Mouse (Mus musculus) embryonic facial prominence, embryonic 10.5 days (tissue): ENCODE data around the gene Gm4969. TPM values are rescaled to one million over a fixed set of nuclear protein-coding genes. Genes with fewer than 3 reads are reported as not detected.
"Not testable (repeated sequence)": the region's sequence is repeated elsewhere in the genome, so short reads cannot be mapped to it uniquely, and the experiment has no call there.

Experiments used
- DNase-seq: peaks from one replicate; pipeline ENCODE4 v3.0.0-alpha.2; 2017; ENCODE audit warnings: low spot score
- H3K27ac ChIP-seq: fragments of 300-500 bp; sonication (generic); replicated peaks from 2 replicates; pipeline ENCODE4 v1.5.1; 2016; ENCODE audit warnings: mild to moderate bottlenecking
- H3K27me3 ChIP-seq: fragments of 300-500 bp; sonication (generic); replicated peaks from 2 replicates; pipeline ENCODE4 v1.6.1; 2016; ENCODE audit warnings: low read depth, mild to moderate bottlenecking; ENCODE audit not compliant: poor library complexity, severe bottlenecking
- H3K36me3 ChIP-seq: fragments of 300-500 bp; sonication (generic); replicated peaks from 2 replicates; pipeline ENCODE4 v1.6.1; 2016; ENCODE audit warnings: mild to moderate bottlenecking, moderate library complexity
- H3K4me1 ChIP-seq: fragments of 300-500 bp; sonication (generic); 2 replicates; pipeline ENCODE4 v1.6.1; 2016
- H3K4me3 ChIP-seq: fragments of 300-500 bp; sonication (generic); 2 replicates; pipeline ENCODE4 v1.5.1; 2016; ENCODE audit warnings: mild to moderate bottlenecking, moderate library complexity
- H3K9me3 ChIP-seq: fragments of 300-500 bp; sonication (generic); 2 replicates; pipeline ENCODE4 v1.6.1; 2016; ENCODE audit warnings: mild to moderate bottlenecking
- WGBS: fragments of 180-500 bp; shearing (Covaris S2); methylation state at CpG from one replicate; pipeline ENCODE4 v1.1.7; 2016; 5-methylcytosine and 5-hydroxymethylcytosine counted together
- polyA plus RNA-seq: library from polyadenylated mRNA; unstranded; fragments of >200 nt; fragmentation: Nextera tagmentation; extraction: Ambion mirVana; gene quantifications from 2 replicates; pipeline ENCODE4 v1.2.1, GENCODE M21; 2016

Gene Gm4969
- polyA plus RNA-seq, 1 experiment from 2014 or later: 1.9 TPM

DNA sequence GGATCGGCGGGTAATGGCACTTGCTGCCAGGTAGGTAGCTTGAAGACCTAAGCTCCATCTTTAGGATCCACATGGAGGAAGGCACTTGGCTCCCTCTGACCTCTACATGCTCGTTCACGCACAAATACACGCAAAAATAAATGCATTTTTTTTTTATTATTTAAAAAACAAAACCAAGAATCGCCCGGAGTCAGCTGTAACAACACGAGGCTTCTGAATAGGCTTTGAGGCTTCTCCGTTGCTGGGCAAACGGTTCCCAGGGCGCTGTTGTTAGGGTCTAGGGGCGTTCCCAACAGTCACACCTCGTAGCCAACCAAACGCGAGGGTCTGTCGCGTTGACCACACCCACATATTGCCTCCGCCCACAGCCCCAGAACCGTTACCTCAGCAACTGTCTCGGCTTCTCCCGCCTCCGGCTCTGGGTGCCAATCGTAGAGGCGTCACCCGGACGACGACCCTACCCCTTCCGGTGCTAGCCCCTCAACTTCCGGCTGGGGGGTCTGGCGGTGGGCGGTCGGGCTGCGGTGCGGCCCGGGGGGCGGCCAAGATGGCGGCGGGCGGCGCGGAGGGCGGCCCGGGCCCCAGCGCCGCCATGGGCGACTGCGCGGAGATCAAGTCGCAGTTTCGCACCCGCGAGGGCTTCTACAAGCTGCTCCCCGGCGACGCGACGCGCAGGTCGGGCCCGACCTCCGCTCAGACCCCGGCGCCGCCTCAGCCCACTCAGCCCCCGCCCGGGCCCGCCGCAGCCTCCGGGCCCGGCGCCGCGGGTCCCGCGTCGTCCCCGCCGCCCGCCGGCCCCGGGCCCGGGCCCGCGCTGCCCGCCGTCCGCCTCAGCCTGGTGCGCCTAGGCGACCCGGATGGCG, 42.2 kb downstream of the Gm4969 start, which contains the start of gene Dmwd:
Gene Dmwd (plus strand): TSS at position 505 of the 863 bp plus-strand sequence.
- H3K27ac ChIP-seq: peak within 1 kb of the TSS; percentile 93
- no peaks in the 10 kb centered on the region for H3K27me3 ChIP-seq
- H3K4me3 ChIP-seq: peak within 1 kb of the TSS; percentile 99
- no peaks in the 10 kb centered on the region for H3K9me3 ChIP-seq
- peaks cover 35% of the 10 kb centered on the region for H3K36me3 ChIP-seq
- H3K4me1 ChIP-seq: peaks cover 25% of the 10 kb centered on the region
- WGBS: under 1% methylated on average over 91 of the region's 91 CpGs
- DNase-seq: peak; percentile 99

DNA sequence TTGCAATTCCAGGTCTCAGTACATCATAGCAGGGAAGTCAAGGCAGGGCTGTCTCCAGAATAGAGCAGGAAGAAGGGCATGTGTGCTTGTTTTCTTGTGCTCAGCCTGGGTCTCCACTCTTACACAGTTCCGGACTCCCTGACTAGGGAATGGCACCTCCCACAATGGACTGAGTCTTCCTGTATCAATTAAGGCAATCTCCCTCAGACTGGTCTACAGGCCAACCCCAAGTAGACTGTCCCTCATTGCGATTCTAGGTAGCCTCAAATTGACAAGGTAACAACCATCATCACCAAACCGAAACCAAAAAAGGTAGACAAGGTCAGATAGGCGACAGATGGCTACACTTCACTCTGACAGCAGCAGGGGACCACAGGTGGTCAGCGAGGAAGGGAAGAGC, 42.9 kb downstream of the Gm4969 start:
- no peak for DNase-seq
- Histone ChIP-seq H3K4me1 (peaks cover 25% of the 10 kb centered on the region), H3K27me3 (no peaks in the 10 kb centered on the region), H3K36me3 (peaks cover 28% of the 10 kb centered on the region), H3K4me3 (peak overlapping the region; percentile 99), H3K27ac (0 out of 2 replicates have a peak overlapping the region, but pooled peaks have one; percentile 40), H3K9me3 (no peaks in the 10 kb centered on the region)
- 54% methylated on average over 5 of the region's 5 CpGs for WGBS

DNA sequence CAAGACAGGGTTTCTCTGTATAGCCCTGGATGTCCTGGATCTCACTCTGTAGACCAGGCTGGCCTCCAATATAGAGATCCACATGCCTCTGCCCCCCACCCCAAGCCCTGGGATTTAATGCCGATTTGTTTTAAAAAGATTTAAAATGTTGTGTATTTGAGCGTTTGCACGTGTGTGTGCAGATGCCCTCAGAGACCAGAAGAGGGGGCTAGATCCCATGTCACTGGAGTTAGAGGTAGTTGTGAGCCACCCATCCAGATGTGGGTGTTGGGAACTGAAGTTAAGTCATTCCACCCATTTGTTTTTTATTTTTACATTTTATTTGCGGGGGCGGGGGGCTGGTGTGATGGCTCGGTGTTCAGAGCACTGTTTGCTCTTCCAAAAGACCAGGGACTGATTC, 43.7 kb downstream of the Gm4969 start:
- WGBS: 94% methylated on average over 6 of the region's 6 CpGs
- Histone ChIP-seq H3K27ac (no peak overlapping the region), H3K4me1 (peaks cover 25% of the 10 kb centered on the region), H3K27me3 (no peaks in the 10 kb centered on the region), H3K4me3 (peak overlapping the region; percentile 99; the same call in 1 of the 2 replicates), H3K9me3 (no peaks in the 10 kb centered on the region), H3K36me3 (peaks cover 20% of the 10 kb centered on the region)
- no peak for DNase-seq

DNA sequence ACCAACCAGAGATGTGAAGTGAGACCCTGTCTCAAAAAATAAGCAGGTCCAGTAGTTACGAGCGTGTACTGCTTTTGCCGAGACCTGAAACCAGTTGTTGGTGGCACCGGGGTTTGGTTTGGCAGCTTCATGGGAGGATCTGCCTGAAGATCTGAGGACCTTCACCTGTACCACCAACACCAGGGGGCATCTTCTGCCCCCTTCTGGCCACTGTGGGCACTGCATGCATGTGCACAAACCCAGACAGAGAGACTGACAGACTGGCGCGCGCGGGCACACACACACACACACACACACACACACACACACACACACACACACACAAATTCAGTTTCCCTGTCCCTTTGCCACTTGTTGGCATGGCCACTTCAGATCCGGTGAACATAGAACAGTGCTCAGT, 44.7 kb downstream of the Gm4969 start:
- WGBS: 87% methylated on average over 9 of the region's 9 CpGs
- H3K36me3 ChIP-seq: peaks cover 10% of the 10 kb centered on the region
- no peaks in the 10 kb centered on the region for H3K27me3 ChIP-seq
- H3K9me3 ChIP-seq: no peaks in the 10 kb centered on the region
- H3K4me3 ChIP-seq: no peak overlapping the region
- peak; percentile 54 for DNase-seq
- no peak overlapping the region for H3K27ac ChIP-seq
- peaks cover 25% of the 10 kb centered on the region for H3K4me1 ChIP-seq

DNA sequence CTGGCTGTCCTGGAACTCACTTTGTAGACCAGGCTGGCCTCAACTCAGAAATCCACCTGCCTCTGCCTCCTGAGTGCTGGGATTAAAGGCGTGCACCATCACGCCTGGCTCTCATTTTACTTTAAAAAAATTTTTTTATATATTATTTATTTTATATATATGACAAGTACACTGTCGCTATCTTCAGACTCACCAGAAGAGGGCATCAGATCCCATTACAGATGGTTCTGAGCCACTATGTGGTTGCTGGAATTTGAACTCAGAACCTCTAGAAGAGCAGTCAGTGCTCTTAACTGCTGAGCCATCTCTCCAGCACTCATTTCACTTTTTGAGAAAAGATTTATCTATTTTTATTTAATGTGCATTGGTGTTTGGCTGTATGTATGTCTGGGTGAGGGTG, 47.1 kb downstream of the Gm4969 start:
- WGBS: 55% methylated on average over 3 of the region's 3 CpGs
- peaks cover 22% of the 10 kb centered on the region for H3K27me3 ChIP-seq
- not testable (repeated sequence) for H3K9me3 ChIP-seq, H3K27ac ChIP-seq, DNase-seq, H3K36me3 ChIP-seq, H3K4me3 ChIP-seq, H3K4me1 ChIP-seq

DNA sequence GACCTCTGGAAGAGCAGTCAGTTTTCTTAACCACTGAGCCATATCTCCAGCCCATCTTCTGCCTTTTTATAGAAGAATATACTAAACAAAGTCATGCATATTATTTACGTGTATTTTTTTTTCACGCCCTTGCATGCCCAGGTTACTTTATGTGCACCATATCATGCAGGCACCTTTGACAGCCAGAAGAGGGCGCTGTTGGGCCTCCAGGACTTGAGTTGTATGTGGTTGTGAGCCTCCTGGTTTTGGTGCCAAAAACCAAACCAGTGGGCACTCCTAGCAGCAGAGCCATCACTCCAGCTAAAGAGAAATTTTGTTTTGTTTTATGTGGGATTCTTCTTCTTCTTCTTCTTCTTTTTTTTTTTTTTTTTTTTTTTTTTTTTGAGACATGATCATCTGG, 48.7 kb downstream of the Gm4969 start:
- Histone ChIP-seq H3K9me3 (peaks cover 10% of the 10 kb centered on the region), H3K36me3 (no peaks in the 10 kb centered on the region), H3K27me3 (peaks cover 37% of the 10 kb centered on the region), H3K27ac (no peak overlapping the region), H3K4me3 (no peak overlapping the region), H3K4me1 (no peaks in the 10 kb centered on the region)
- DNase-seq: no peak
- 54% methylated on average over 3 of the region's 3 CpGs for WGBS

DNA sequence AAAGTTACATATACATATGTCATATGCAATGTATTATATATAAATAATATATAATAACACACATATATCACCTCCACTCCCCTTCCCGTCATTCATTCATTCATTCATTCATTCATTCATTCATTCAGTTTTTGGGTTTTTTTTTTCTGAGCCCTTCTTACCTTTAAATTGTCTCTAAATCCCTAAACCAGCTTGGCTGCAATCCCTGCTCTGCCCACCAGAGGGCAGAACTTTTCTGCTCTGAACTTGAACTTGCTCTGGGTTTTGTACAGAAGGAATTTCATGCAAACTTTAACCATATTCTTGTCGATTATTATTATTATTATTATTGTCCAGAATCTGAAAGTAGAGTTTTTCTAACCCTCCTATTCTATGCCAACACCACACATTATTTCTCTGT, 49.5 kb downstream of the Gm4969 start:
- WGBS: 7% methylated on average over 2 of the region's 2 CpGs
- H3K36me3 ChIP-seq: no peaks in the 10 kb centered on the region
- H3K9me3 ChIP-seq: peaks cover 10% of the 10 kb centered on the region
- peak; percentile 75 for DNase-seq
- H3K27me3 ChIP-seq: peaks cover 43% of the 10 kb centered on the region
- H3K4me3 ChIP-seq: no peak overlapping the region
- no peak overlapping the region for H3K27ac ChIP-seq
- H3K4me1 ChIP-seq: no peaks in the 10 kb centered on the region

DNA sequence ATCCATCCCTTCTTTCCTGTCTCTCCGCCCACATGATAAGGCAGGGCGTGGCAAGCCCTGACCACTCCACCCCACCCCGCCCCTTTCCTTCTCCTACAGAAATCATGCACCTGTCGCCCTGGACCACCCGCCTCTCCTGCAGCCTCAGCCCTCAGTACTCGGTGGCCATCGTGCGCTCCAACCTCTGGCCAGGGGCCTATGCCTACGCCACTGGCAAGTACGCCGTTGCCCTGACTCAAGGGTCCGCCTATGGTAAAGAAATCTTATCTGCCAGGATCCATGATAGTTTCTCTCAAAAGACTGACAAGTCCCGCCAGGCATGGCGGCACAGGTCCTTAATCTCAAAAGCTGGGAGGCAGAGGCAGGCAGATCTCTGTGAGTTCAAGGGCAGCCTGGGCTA, 50.2 kb downstream of the Gm4969 start:
- 68% methylated on average over 14 of the region's 14 CpGs for WGBS
- DNase-seq: no peak
- Histone ChIP-seq H3K9me3 (peaks cover 10% of the 10 kb centered on the region), H3K27ac (no peak overlapping the region), H3K4me1 (no peaks in the 10 kb centered on the region), H3K27me3 (peaks cover 43% of the 10 kb centered on the region), H3K4me3 (no peak overlapping the region), H3K36me3 (no peaks in the 10 kb centered on the region)

DNA sequence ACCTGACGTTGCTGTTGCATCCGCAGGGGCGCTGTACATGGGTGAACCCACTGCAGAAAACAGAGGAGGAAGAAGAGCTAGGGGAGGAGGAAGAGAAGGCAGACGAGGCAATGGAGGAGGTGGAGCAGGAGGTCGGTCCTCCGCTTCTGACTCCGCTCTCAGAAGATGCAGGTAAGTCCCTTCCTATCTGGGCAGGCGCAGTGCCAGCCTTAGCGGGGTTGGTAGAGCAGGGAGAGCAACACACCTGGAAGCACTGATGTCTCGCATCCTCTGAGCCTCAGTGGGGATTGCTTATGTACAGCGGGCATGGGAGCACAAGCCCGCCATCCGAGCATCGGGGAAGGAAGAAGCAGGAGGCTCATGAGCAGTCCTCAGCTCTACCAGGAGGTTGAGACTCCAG, 51.1 kb downstream of the Gm4969 start:
- peaks cover 43% of the 10 kb centered on the region for H3K27me3 ChIP-seq
- no peak for DNase-seq
- WGBS: 43% methylated on average over 14 of the region's 14 CpGs
- H3K27ac ChIP-seq: no peak overlapping the region
- no peaks in the 10 kb centered on the region for H3K4me1 ChIP-seq
- no peaks in the 10 kb centered on the region for H3K36me3 ChIP-seq
- no peak overlapping the region for H3K4me3 ChIP-seq
- peaks cover 10% of the 10 kb centered on the region for H3K9me3 ChIP-seq

DNA sequence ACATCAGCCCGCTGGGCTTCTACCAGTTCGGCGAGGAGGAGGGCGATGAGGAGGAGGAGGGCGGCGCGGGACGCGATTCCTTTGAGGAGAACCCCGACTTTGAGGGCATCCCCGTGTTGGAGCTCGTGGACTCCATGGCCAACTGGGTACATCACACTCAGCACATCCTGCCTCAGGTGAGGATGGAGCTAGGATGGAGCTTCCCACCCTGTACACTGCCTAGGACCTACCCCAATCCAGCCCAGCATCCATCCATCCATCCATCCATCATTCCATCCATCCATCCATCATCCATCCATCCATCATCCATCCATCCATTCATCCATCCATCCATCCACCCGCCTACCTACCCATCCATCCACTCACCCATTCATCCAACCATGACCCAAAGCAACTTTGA, 52.3 kb downstream of the Gm4969 start:
- H3K4me3 ChIP-seq: peak overlapping the region; percentile 32; the same call in 1 of the 2 replicates

DNA sequence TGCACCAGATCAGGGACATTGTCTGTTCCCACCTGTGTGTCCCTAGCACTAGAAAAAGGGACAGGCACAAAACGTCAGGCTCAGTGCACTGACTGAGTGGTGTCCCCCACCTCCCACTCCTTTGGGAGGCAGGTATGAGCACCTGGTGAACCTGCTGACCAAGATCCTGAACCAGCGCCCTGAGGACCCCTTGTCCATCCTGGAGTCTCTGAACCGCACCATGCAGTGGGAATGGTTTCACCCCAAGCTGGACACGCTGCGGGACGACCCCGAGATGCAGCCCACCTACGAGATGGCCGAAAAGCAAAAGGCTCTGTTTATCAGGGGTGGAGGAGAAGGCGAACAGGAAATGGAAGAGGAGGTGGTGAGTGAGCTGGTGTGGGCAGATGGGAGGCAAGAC, 60.8 kb downstream of the Gm4969 start:
- no peaks in the 10 kb centered on the region for H3K27me3 ChIP-seq
- 88% methylated on average over 10 of the region's 10 CpGs for WGBS
- peaks cover 13% of the 10 kb centered on the region for H3K4me1 ChIP-seq
- no peak overlapping the region for H3K4me3 ChIP-seq
- no peak overlapping the region for H3K27ac ChIP-seq
- H3K36me3 ChIP-seq: peaks cover 44% of the 10 kb centered on the region
- DNase-seq: no peak
- no peaks in the 10 kb centered on the region for H3K9me3 ChIP-seq

More for the DNA sequence above, 52.3 kb downstream of the Gm4969 start:
- no peak overlapping the region for H3K27ac ChIP-seq
- DNase-seq: no peak
- 52% methylated on average over 13 of the region's 13 CpGs for WGBS
- H3K9me3 ChIP-seq: peaks cover 10% of the 10 kb centered on the region
- no peaks in the 10 kb centered on the region for H3K36me3 ChIP-seq
- H3K4me1 ChIP-seq: no peaks in the 10 kb centered on the region
- peaks cover 43% of the 10 kb centered on the region for H3K27me3 ChIP-seq

DNA sequence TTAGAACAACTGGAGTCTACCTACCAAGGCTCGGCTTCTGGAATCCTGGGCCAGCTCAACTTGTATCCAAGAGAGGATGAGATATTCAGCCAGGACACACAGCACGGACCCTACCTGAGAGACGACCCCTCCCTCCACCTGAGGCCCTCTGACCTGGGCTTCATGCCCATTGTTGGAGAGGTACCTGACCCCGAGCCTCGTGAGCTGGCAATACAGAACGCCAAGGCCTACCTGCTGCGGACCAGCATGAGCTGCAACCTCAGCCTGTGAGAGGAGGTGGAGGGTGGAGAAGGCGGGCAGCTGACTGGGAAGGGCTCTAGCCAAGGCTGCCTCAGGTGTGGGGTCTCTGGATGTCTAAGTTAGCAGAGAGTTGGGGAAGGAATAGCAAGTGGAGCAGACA, 63.1 kb downstream of the Gm4969 start:
- Histone ChIP-seq H3K27ac (no peak overlapping the region), H3K4me3 (no peak overlapping the region), H3K4me1 (peaks cover 13% of the 10 kb centered on the region), H3K27me3 (no peaks in the 10 kb centered on the region), H3K9me3 (no peaks in the 10 kb centered on the region), H3K36me3 (peaks cover 67% of the 10 kb centered on the region)
- 91% methylated on average over 8 of the region's 8 CpGs for WGBS
- DNase-seq: no peak

DNA sequence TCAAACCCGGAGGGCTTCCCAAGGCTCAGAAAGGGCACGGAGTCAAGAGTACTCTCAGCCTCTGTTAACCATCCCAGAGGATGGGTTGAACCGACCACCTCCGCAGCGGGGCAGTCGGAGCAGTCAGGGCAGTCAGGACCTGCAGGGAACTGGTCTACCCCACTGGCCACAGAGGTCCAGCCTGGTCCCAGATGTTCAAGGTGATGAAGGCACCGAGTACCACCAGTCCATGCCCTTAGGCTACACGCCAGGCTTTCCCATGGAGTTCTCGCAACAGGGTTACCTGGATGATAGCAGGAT, 63.4 kb downstream of the Gm4969 start:
- WGBS: 68% methylated on average over 9 of the region's 9 CpGs
- peak overlapping the region; percentile 44; the same call in 1 of the 2 replicates for H3K4me3 ChIP-seq

More for the DNA sequence above, 63.4 kb downstream of the Gm4969 start:
- Histone ChIP-seq H3K4me1 (peaks cover 13% of the 10 kb centered on the region), H3K36me3 (peaks cover 71% of the 10 kb centered on the region), H3K9me3 (no peaks in the 10 kb centered on the region), H3K27me3 (no peaks in the 10 kb centered on the region), H3K27ac (peak overlapping the region; percentile 8)
- DNase-seq: no peak
